Mouse (Mus musculus): ENCODE measurements at regions not wholly inside any gene's neighbourhood (a gene's known extent, or its start where the extent isn't known, plus 50 kb on each side); places are given as distances from the start of the nearest gene placed in this dataset.

DNA sequence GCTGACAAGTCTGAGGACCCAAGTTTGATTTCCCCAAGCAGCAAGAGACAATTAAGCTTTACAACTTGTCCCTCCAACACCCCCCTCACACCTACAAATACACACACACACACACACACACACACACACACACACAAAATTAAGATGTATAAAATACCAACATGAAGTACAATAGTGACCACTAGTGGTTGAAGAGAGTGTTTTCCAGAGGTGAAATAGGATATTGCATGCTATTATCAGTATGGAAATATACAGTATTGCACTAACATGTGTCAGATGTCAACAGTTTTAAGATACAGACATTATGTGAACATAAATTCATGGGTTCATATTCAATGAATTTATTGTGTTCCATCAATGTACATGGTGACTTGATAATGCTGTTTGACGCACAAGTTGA is 685.7 kb upstream of the Cdh6 start:
- DNase-seq (ENCODE audit: extremely low read depth, low read depth), result peak; percentile 22

- no peak for DNase-seq (ENCODE audit: extremely low read depth, low read depth)
Measured at GRCm38 (mm10) chr15:13854095-13854836, 680.8 kb upstream of the Cdh6 start.

Data from MEL-GATA-1-ER (cell line).